Mouse (Mus musculus): ENCODE measurements around the gene Tra2a. TPM values are rescaled to one million over a fixed set of nuclear protein-coding genes. Genes with fewer than 3 reads are reported as not detected.
"Not testable (repeated sequence)": the region's sequence is repeated elsewhere in the genome, so short reads cannot be mapped to it uniquely, and the experiment has no call there.

Gene Tra2a
- 10 to 100 TPM; 91.9 to 94.1 TPM for total RNA-seq (2021)

DNA sequence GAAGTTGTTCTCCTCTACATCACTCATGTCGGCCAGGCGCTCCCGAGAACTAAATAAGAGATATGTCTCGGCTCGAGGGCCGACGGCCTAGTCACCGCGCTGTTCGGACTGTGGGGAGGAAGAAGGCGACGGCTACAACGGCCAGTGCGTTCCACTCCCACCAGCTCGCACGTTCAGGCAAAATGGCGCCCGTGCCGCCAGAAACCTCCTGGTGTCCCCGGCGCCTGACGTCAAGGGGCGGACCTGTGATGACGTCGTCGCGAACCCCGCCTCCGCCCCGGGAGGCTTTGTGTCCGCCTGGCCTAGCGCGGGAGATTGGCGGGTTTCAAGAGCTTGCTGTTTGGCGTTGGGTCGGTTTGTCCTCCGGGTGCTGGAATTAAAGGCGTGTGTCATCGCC is at the start of gene Tra2a:
Tra2a (minus strand) TSS at position 187 of the 397 bp plus-strand sequence.
- peak; percentile 97 for DNase-seq
- intact Hi-C loops (cut with DNase I), result no loop called here

DNA sequence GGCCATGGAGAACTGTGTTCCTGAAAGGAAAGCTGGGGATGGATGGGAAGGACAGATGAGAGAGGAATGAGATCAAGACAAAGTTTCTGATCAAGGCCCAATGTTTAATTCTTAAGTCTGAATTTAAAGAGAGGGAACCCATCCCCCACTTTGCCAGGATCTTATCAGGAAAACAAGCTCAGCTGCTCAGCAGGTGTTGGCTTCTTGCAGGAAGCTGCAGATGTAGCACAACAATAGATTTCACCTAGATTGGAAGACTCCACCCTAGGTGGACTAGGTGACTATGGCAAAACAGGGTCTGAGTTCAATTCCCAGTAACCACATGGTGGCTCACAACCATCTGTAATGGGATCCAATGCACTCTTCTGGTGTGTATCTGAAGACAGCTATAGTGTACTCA is 34.5 kb upstream of the Tra2a start:
- DNase-seq, result no peak
- intact Hi-C loops (cut with DNase I), result no loop called here

DNA sequence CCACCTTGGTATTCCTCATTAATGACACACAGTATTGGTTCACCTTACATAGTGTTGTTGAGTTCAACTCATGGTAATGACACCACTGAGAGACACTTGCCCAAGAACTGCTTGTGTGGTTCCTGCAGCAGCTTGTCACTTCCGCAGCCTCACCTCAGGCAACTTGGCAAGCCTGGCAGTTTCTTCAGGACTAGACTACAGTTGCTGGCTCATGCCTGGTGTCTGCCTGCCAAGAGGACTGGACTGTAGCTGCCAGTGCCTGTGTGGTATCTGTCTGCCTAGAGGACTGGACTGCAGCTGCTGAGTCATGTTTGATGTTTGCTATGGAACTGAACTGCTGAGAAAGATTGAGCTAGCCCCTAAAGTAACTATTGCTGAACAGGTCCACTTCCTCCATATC is 18.3 kb upstream of the Tra2a start:
- intact Hi-C loops (cut with DNase I), result no loop called here
- DNase-seq, result peak; percentile 84

DNA sequence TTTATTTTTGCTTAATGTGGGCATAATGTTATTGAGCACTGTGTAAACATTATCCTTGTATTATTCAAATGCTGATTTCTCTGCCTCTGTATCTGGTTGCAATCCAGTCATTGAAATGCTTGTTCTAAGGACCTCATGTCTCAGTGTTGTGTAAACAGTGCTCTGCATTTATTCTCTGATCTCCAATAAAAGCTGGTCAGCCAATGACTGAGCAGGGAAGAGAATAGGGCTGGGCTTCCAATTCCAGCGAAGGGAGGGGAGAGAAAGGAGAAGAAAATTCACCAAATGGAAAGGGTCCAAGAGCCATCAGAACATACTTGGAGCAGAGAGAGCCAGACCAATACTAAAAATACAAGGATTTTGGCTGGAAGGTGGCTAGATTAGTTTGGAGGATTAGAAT is 17.1 kb upstream of the Tra2a start:
- no peak for DNase-seq
- intact Hi-C loops (cut with DNase I), result no loop called here

DNA sequence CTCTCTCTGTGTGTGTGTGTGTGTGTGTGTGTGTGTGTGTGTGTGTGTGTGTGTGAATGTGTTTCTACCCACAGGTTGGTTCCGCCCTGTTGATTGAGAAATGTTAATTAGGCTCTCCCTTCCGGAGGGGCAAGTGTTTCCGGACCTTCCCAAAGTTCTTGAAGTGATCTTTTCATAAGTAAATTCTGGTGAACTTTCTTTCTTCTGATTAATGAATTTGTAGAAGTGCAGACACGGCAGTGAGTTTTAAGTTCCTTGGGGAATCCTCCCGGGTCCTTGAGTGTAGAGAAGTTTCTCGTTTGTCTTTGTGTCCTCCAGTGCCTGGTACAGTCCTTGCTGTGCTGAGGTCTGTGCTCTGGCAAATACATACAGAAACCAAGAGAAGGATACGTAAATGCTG is 11.5 kb upstream of the Tra2a start:
- DNase-seq, result no peak
- intact Hi-C loops (cut with DNase I), result no loop called here

DNA sequence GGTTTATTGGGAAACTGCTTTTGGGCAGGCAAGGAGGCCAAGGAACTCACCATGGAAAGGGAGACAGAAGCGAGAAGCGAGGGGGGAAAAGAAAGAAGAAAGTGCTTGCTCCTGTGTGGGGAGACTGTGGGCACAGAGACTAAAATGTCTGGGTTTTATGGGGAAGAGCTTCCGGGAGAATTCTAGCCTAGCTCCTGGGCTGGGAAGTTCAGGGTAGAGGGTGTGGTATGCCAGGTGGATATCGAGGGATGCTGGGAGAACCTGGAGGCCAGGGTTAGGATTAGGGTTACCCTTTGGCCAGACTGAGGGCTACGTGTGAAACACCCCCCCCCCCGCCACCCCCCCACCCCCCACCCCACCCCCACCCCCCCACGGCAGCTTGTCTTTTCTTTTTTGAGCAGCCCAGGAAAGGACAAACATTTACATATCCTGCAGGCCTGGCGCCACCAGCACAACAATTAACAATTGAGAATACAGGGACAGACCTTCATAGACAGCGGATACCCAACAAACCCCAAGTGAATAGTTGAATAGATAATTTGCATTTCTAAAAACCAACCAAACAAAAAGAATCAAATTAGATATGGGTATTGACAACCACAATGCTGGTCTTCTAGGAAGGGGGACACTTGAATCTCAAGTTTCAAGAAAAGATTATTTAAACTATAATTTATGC is 10.7 kb upstream of the Tra2a start:
- intact Hi-C loops (cut with DNase I), result no loop called here
- no peak for DNase-seq

DNA sequence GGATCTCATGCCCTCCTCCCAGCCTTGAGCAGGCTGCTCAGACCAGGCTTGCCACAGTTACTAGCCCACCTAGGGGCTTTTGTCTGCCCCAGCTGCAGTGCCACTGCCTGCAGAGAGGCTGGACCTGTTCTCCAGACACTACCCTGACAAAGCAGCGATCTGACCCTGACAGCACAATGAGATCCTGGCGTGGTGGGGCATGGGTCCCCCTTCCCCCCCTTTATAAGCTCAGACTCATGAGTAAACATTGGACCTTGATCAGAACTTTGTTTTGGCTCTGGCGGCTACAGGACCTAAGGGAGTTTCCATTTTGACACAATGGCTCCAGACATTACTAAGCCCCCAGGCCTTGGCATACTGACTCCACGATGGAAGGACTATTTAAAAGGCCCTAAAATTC is 10.1 kb upstream of the Tra2a start:
- DNase-seq, result no peak
- intact Hi-C loops (cut with DNase I), result no loop called here

DNA sequence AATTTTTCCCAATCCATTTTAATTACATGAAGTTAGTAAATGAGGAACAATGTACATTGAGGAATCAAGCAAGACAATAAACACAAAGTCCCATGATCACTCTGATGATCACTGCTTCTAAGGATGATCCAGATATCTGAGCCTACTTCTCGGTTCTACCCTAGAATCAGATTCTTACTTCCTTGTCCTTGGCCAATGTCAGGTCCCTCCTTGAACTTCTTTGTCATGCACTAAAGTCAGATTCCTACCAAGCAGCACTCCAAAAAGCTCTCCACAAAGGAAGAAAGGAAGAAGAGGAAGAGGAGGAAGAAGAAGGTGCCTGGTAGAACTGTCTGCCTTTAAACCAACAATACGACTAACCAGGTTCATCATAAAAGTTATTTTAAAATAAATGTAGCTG is 9.0 kb upstream of the Tra2a start:
- intact Hi-C loops (cut with DNase I), result no loop called here
- no peak for DNase-seq

DNA sequence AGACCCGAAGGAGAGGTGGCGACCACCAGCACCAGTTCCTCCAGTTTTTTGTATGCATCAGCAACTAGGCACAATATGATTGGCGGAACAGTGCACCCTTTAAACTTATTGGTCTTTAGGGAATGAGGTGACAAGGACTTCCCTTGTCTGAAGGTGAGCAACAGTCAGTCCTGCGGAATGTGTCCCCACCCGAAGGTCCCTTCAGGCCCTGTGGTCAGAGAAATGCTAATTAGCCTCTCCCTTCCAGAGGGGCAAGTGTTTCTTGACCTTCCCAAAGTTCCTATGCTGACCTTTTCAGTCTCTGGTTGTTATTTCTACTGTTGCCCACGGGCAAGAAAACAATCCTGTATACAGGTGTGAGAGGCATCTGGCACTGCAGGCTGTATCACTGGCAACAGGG is 8.0 kb upstream of the Tra2a start:
- DNase-seq, result no peak
- intact Hi-C loops (cut with DNase I), result no loop called here

DNA sequence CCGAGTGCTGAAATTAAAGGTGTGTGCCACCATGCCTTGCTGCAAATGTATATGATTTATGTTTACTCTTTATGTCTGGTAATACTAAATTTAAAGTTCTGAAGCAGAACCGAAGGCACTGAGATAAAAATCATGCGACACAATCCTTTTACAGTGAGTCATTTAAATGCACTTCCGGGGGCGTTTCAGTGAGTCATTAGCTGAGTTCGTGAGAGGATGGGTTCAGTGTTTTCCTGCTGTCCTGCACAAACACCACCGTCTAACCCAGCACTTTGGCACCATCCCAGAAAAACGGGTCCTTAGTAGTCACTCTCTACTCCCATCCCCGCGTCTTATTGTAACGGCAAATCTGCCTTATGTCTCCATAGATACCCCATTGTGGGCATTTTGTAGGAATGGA is 6.1 kb upstream of the Tra2a start:
- DNase-seq, result no peak
- intact Hi-C loops (cut with DNase I), result loop anchor here (5.0 kb wide), 1 partner anchor 127 kb away; the partner anchor contains the start of gene Stk31

DNA sequence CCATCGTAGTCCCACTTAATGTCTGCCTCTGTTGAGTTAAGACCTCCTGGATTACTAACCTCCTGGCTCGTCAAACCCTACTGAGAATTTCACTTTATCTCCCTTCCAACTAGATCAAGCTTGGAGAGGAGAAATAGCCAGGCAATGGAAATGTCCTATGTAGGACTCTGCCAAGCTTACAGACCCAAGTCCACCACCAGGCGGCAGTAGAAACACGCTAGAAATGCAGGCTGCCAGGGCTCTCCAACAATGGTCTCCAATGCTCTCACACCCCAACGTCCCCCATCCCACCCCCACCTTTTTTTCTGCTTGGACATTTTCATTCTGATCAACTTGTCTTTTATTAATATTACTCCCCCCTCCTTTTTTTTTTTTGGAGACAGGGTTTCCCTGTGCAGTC is 5.4 kb upstream of the Tra2a start:
- intact Hi-C loops (cut with DNase I), result loop anchor here (5.0 kb wide), 1 partner anchor 128 kb away; the partner anchor contains the start of gene Stk31
- DNase-seq, result peak; percentile 86

DNA sequence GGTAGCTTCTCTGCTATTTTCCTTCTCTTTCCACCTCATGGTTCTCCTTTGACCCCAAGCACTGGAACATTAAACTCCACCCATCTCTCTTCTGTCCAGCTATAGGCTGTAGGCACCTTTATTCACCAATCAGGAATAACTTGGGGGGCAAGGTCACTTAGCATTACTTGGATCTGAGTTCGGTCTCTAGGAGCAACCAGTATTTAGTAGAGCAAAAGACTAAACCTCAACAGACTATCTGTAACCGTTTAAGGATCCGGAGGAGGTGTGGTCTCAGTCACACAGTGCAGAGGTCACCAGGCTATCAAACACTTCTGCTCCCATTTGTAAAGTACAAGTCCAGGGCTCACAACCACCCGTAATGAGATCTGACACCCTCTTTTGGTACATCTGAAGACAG is 3.9 kb upstream of the Tra2a start:
- intact Hi-C loops (cut with DNase I), result loop anchor here (5.0 kb wide), 1 partner anchor 130 kb away; the partner anchor contains the start of gene Stk31

DNA sequence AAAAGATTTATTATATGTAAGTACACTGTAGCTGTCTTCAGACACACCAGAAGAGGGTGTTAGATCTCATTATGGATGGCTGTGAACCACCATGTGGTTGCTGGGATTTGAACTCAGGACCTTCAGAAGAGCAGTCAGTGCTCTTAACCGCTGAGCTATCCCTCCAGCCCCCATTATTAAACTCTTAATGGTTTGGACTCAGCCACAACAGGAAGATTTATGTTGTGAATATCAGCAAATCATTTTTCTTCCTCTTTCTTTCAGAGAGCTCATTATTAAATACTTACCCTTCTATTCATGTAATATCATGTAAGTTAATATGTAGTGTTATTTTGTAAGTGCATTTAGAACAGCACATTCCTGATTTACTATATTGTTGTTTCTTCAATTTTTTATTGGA is 1.4 kb upstream of the Tra2a start:
- intact Hi-C loops (cut with DNase I), result loop anchor here (5.0 kb wide), 1 partner anchor 132 kb away; the partner anchor contains the start of gene Stk31
- not testable (repeated sequence) for DNase-seq

More for the DNA sequence above, 3.9 kb upstream of the Tra2a start:
- DNase-seq, result no peak

DNA sequence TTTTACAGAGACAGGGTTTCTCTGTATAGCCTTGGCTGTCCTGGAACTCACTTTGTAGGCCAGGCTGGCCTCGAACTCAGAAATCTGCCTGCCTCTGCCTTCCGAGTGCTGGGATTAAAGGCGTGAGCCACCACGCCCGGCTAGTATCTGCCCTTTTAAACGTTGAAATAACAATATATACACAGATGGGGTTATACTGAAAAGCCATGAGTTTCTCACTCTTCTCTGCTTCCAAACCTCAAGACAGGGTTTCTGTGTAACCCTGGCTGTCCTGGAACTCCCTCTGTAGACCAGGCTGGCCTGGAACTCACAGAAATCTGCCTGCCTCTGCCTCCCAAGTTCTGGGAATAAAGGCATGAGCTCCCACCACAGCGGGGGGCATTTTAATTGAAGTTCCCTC is 613 bp upstream of the Tra2a start:
- DNase-seq; intact Hi-C loops (cut with DNase I): not testable (repeated sequence)

DNA sequence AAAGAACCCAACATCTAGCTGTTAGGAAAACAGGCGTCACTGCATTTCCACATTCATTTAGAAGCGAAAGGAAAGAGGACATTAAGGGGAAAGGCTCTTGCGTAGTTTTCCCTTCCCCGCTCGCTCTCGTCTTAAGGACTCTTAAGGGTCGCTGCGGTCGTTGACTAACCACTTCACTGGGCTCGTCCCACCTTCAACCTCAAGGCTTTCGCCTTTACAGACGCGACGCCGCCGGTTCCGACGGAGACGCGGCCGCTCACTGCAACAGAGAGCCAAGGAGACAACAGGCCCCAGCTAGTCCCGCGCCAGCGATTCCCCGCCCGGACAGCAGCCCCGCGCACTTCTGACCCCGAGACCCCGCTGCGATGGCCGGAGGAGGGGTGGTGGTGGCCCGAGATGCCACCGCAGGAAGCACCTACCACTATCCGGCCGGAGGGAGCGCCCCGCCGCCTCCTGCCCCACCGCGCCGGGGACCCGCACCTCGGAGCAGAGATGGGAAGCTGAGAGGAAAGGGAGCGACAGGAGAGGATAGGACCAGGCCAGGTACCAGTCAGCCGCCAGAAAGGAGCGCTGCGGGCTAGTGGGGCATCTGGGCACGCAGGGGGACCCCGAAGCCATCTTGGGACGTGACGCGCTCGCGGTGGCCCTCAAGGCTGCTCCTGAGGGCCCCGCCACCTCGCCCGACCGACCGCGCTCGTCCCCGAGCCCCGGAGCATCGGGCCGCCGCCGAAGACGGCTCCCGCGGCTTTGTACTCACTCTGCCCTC is 569 bp downstream of the Tra2a start:
- DNase-seq, result peak; percentile 50
- intact Hi-C loops (cut with DNase I), result no loop called here

DNA sequence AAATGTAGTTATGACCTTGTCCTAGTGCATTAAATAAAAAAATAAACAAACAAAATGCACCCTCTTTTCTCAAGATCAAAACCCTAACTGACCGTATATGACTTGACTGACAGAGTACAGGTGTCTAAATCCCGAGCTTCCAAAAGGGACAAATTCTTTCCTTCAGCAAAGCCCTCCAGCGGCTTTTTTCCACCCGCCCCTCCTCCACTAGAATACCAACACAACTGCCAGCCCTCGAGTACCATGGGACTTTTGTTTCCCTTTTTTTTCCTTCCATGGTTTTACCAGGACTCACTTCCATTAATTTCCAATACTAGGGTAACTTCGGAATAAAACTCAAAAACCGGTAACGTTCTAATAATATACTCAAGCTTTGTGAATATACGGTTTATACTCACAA is 1.4 kb downstream of the Tra2a start:
- intact Hi-C loops (cut with DNase I), result no loop called here

DNA sequence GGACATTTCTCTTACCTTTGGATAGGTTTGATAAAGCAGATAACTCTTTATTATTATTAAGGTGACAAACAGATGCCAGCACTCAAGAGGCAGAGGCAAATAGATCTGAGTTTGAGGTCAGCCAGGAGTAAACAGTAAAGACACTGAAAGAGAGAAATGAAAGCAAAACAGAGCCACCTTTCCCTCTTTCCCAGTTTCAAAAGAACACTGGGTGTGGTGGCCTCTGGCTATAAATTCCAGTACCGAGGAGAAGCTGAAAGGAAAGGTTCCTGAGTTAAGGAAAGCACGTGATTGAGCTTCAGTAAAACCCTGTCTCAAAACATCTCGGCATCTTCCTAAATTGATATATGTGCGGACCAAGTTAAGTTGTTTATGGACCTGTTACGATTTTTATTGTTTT is 4.1 kb downstream of the Tra2a start:
- intact Hi-C loops (cut with DNase I), result no loop called here
- no peak for DNase-seq

More for the DNA sequence above, 1.4 kb downstream of the Tra2a start:
- no peak for DNase-seq

DNA sequence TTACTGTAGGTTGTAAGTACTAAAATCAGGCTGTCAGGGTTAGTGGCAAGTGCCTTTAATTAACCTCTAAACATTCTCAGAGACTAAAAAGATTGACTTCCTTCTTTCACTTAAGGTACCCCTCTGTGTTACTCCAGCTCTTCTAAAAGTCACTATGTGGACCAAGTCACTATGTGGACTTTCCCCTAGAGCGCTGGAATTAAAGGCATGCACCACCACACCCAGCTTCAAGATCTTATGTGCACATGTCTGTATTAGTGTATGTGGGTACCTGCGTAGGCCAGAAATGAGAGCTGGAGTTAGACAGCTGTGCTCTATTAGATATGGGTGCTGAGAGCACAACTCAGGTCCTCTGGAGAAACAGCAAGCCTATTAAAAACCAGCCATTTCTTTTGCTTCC is 6.0 kb downstream of the Tra2a start:
- intact Hi-C loops (cut with DNase I), result no loop called here
- no peak for DNase-seq

DNA sequence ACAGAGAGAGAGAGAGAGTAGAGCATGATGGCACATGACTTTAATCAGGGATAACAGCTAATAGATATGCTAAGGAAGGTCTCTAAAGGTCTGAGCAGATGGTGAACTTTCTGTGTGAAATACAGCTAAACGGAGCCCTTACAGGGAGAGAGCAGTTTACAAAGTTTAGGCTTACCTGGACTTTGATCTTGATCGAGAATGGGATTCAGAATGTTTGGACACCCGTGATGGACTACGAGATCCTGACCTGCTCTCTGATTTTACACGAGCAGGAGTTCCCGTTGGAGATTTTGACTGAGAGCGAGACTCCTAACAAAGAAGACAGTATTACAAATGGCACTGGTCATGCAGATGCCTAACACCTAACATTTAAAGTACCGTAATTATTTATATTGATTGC is 11.6 kb downstream of the Tra2a start:
- intact Hi-C loops (cut with DNase I), result no loop called here
- no peak for DNase-seq

DNA sequence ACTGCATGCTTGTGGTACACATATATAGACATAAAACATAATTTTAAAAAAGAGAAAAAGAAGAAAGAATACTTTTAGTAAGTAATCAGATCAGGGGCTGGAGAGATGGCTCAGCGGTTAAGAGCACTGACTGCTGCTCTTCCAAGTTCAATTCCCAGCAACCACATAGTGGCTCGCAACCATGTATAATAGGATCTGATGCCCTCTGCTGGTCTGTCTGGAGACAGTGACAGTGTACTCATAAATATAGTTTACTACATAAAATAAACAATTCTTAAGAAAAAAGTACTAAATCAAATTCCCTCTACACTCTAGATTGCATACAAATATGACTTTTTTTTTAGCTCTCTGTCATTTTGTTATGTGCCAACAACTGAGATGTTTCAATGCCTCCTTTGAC is 12.6 kb downstream of the Tra2a start:
- intact Hi-C loops (cut with DNase I), result no loop called here
- no peak for DNase-seq

DNA sequence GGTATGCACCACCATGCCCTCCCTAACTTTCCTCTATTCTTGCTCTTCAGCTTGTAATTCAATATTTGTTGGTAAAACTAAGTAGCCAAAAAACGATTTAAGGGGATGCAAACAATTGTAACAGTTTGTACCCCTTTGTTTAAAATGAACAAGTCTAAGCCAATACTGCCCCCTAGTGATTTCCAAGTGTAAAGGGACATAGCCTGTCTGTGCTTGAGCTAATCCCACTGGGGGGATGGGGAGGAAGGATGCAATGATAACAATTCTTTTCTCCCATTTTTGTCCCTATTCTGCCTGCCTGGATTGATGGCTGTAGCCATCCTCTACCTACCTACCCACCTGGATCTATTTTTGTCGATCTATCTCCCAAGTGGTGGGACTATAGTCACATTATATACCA is 16.6 kb downstream of the Tra2a start:
- no peak for DNase-seq
- intact Hi-C loops (cut with DNase I), result no loop called here

DNA sequence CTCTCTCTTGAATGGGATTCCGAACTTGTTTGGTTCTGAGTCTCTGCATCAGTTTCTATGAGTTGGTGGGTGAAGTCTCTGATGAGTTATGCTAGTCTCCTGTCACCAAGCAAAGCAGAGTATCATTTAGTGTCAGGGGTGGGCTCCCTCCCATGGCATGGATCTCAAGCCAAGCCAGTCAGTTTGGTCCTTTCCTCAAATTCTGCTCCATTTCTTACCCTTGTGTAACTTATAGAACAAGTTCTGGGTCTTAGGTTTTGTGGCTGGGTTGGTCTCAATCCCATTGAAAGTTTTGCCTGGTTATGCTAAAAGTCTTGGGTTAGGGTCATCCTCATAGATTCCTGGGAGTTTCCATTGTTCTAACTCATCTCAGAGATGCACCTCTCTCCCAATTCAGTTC is 21.5 kb downstream of the Tra2a start:
- no peak for DNase-seq
- intact Hi-C loops (cut with DNase I), result no loop called here
